ENCODE assay signal across 23 mouse cellular contexts in the genomic region with DNA sequence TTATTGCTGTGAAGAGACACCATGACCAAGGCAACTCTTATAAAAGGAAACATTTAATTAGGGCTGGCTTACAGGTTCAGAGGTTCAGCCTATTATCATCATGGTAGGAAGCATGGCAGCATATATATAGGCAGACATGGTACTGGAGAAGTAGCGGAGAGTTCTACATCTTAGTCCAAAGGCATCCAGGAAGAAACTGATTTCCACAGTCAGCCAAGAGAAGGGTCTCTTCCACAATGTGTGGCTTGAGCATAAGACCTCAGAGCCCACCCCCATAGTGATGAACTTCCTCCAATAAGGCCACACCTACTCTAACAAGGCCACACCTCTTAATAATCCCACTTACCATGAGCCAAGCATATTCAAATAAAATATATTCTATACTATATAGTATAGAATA. TPM values are rescaled to one million over a fixed set of nuclear protein-coding genes. Genes with fewer than 3 reads are reported as not detected.
DNase-seq lines count a peak whose midpoint lies in the region; ATAC-seq and TF ChIP-seq lines count a peak whose summit lies in the region.
"Had no signal": no experiment of that assay in that cellular context is flagged by ENCODE, and none has a peak within 500 bp of the region (broad histone marks: within the 10 kb centered on the region; RNA-seq: fewer than 3 reads in every experiment).

No protein-coding gene starts in this region.

- H3K9me3 ChIP-seq in intestine, embryonic 15.5 days = no peaks in the 10 kb centered on the region
- H3K9me3 ChIP-seq in intestine, postnatal 0 days (ENCODE audit: control insufficient read depth) = no peaks in the 10 kb centered on the region
- H3K9me3 ChIP-seq in liver, embryonic 12.5 days (replicated peaks) = no peaks in the 10 kb centered on the region
- H3K9me3 ChIP-seq: forebrain, embryonic 10.5 days; midbrain, embryonic 12.5 days had no signal

- no peak overlapping the region for H3K4me3 ChIP-seq in intestine, embryonic 15.5 days (replicated peaks)
- no peak overlapping the region for H3K4me3 ChIP-seq in intestine, postnatal 0 days (ENCODE audit: low read depth, low read length)
- H3K4me3 ChIP-seq in liver, embryonic 12.5 days = no peak overlapping the region
- H3K4me3 ChIP-seq: forebrain, embryonic 10.5 days; midbrain, embryonic 12.5 days had no signal

- H3K4me1 ChIP-seq in intestine, embryonic 15.5 days (replicated peaks) = 0 out of 2 replicates have a peak, but pooled peaks cover 3% of the 10 kb centered on the region
- H3K4me1 ChIP-seq in intestine, postnatal 0 days (replicated peaks; ENCODE audit: control insufficient read depth, insufficient read depth, low read length) = 0 out of 2 replicates have a peak, but pooled peaks cover 3% of the 10 kb centered on the region
- H3K4me1 ChIP-seq in liver, embryonic 12.5 days = peaks cover 60% of the 10 kb centered on the region
- H3K4me1 ChIP-seq: forebrain, embryonic 10.5 days; midbrain, embryonic 12.5 days had no signal

- H3K4me2 ChIP-seq in intestine, embryonic 15.5 days (replicated peaks) = no peak overlapping the region
- H3K4me2 ChIP-seq in intestine, postnatal 0 days (replicated peaks; ENCODE audit: low read depth) = no peak overlapping the region
- H3K4me2 ChIP-seq in liver, embryonic 12.5 days = peak overlapping the region; percentile 49
- H3K4me2 ChIP-seq: midbrain, embryonic 12.5 days had no signal

- H3K27me3 ChIP-seq in intestine, embryonic 15.5 days (replicated peaks) = no peaks in the 10 kb centered on the region
- H3K27me3 ChIP-seq in intestine, postnatal 0 days (replicated peaks; ENCODE audit: control insufficient read depth, insufficient read depth, low read length) = no peaks in the 10 kb centered on the region
- no peaks in the 10 kb centered on the region for H3K27me3 ChIP-seq in liver, embryonic 12.5 days (replicated peaks)
- H3K27me3 ChIP-seq: midbrain, embryonic 12.5 days had no signal

- no peak overlapping the region for H3K9ac ChIP-seq in intestine, embryonic 15.5 days
- no peak overlapping the region for H3K9ac ChIP-seq in intestine, postnatal 0 days (ENCODE audit: low read depth, low read length)
- H3K9ac ChIP-seq in liver, embryonic 12.5 days = no peak overlapping the region
- H3K9ac ChIP-seq: midbrain, embryonic 12.5 days had no signal

- WGBS in intestine, embryonic 15.5 days = 89% methylated on average over 1 of the region's 1 CpGs
- 90% methylated on average over 1 of the region's 1 CpGs for WGBS in intestine, postnatal 0 days
- 73% methylated on average over 1 of the region's 1 CpGs for WGBS in liver, embryonic 12.5 days (ENCODE audit: insufficient replicate concordance)

- 0 out of 2 replicates have a peak, but pooled peaks have one; percentile 36 for ATAC-seq in intestine, embryonic 15.5 days
- no peak for ATAC-seq in intestine, postnatal 0 days
- peak; percentile 9 for ATAC-seq in erythroblast, adult 5-6 weeks (replicated peaks; ENCODE audit: low FRiP score, poor library complexity, severe bottlenecking)
- peak; percentile 38 for ATAC-seq in liver, embryonic 12.5 days
- ATAC-seq: forebrain, embryonic 16.5 days; hindbrain, embryonic 16.5 days had no signal

- H3K36me3 ChIP-seq in intestine, embryonic 15.5 days = no peaks in the 10 kb centered on the region
- H3K36me3 ChIP-seq in intestine, postnatal 0 days (ENCODE audit: control insufficient read depth, insufficient read depth) = no peaks in the 10 kb centered on the region
- H3K36me3 ChIP-seq in liver, embryonic 12.5 days = no peaks in the 10 kb centered on the region
- H3K36me3 ChIP-seq: forebrain, embryonic 10.5 days; midbrain, embryonic 12.5 days had no signal

- no peak overlapping the region for H3K27ac ChIP-seq in intestine, embryonic 15.5 days
- H3K27ac ChIP-seq in intestine, postnatal 0 days (ENCODE audit: low read depth, low read length) = no peak overlapping the region
- peak overlapping the region; percentile 94 for H3K27ac ChIP-seq in liver, embryonic 12.5 days
- H3K27ac ChIP-seq: forebrain, embryonic 10.5 days; midbrain, embryonic 12.5 days had no signal

- TF ChIP-seq CTCF in intestine, postnatal 0 days (IDR thresholded peaks at IDR 0.05; ENCODE audit: low read depth) = no peak

- DNase-seq in left cerebral cortex, adult 18-20 months (ENCODE audit: low spot score in 2 of 2) = no peak
- no peak for DNase-seq in spleen, adult 12 weeks (ENCODE audit: low spot score)
- no peak for DNase-seq in thymus, adult 18-20 months
- DNase-seq: adrenal gland, adult 2 months; cerebellum, adult 8-10 months; cerebellum, postnatal 36 days; gastrocnemius, postnatal 14 days; heart, adult 18-20 months; kidney, adult 11 months; kidney, postnatal 14 days; lung, adult 18-20 months; lung, postnatal 10 days; right cerebral cortex, postnatal 14 days; spleen, adult 18-20 months; thymus, postnatal 25 days had no signal

RNA-seq across cellular contexts. Expression of a gene that starts 17.3 kb away (rescaled TPM):
- 8.9 and 10.3 TPM in 2 replicates for polyA plus RNA-seq in intestine, embryonic 15.5 days (2015; fragmentation: Nextera tagmentation; extraction: Ambion mirVana)
- polyA plus RNA-seq in intestine, postnatal 0 days (2015; fragmentation: Nextera tagmentation; extraction: Ambion mirVana) = 6.0 and 6.4 TPM in 2 replicates
- 18.3 and 21.5 TPM in 2 replicates for total RNA-seq in erythroblast, adult 5-6 weeks (2015; ENCODE audit: low replicate concordance)
- total RNA-seq in erythroblast, adult 5-6 weeks (2017; ENCODE audit: low replicate concordance) = 27.3 and 29.6 TPM in 2 replicates
- polyA plus RNA-seq in liver, embryonic 12.5 days (2016; fragmentation: Nextera tagmentation; extraction: Ambion mirVana) = 18.8 and 19.3 TPM in 2 replicates
- 10 to 100 TPM; 55.6 to 63.4 TPM for total RNA-seq in left cerebral cortex, adult 18-20 months (2021)
